Mouse (Mus musculus) limb, embryonic 12.5 days (tissue): ENCODE measurements around the gene Arsg. TPM values are rescaled to one million over a fixed set of nuclear protein-coding genes. Genes with fewer than 3 reads are reported as not detected.

Experiments
- microRNA-seq: library from miRNA; unstranded; fragments of <30 nt; microRNA quantifications from one replicate; pipeline ENCODE4, GENCODE M21; 2017
- polyA plus RNA-seq: library from polyadenylated mRNA; unstranded; fragments of >200 nt; fragmentation: Nextera tagmentation; extraction: Ambion mirVana; gene quantifications from 2 replicates; pipeline ENCODE4 v1.2.1, GENCODE M21; 2016

The Arsg gene
- polyA plus RNA-seq, 1 experiment from 2014 or later, result 4.3 TPM

Small RNAs within 50 kb of the gene (microRNA-seq; reads per million reads assigned to microRNA genes)
- gene Gm25540, result not detected

Other genes with a start within 250 kb of the Arsg start
- 4.1 and 5.7 TPM in 2 replicates for gene Rgs9, start 175.2 kb upstream of the Arsg start, polyA plus RNA-seq
- gene Gna13, start 110.5 kb upstream of the Arsg start, polyA plus RNA-seq, result 20.3 and 22.2 TPM in 2 replicates
- not detected in 2 replicates for gene 9930022D16Rik, start 59.5 kb upstream of the Arsg start, polyA plus RNA-seq
- 43.2 and 46.8 TPM in 2 replicates for gene Amz2, start 47.4 kb upstream of the Arsg start, polyA plus RNA-seq
- 3.5 and 3.6 TPM in 2 replicates for gene Slc16a6, start 224 bp downstream of the Arsg start, polyA plus RNA-seq
- gene Wipi1, start 138.6 kb downstream of the Arsg start, polyA plus RNA-seq, result 40.6 and 41.0 TPM in 2 replicates
- 359 and 372 TPM in 2 replicates for gene Prkar1a, start 176.0 kb downstream of the Arsg start, polyA plus RNA-seq
- 0.28 and 0.64 TPM in 2 replicates for gene Fam20a, start 248.9 kb downstream of the Arsg start, polyA plus RNA-seq